Mouse (Mus musculus) liver, adult 2 months (tissue): ENCODE results near the gene Spg7. TPM values are rescaled to one million over a fixed set of nuclear protein-coding genes. Genes with fewer than 3 reads are reported as not detected.

ENCODE experiments used
- DNase-seq: peaks from one replicate; pipeline ENCODE4 v3.0.0-alpha.2; 2011; ENCODE audit warnings: low read depth, low spot score; ENCODE audit errors: extremely low read depth
- H3K27ac ChIP-seq: fragments of 200-500 bp; replicated peaks from 2 replicates; pipeline ENCODE4 v1.5.1; 2012; ENCODE audit warnings: low read depth, mild to moderate bottlenecking, control low read depth, inconsistent platforms, low read length; ENCODE audit not compliant: insufficient read depth
- H3K27me3 ChIP-seq: fragments of 200-500 bp; 2 replicates; pipeline ENCODE4 v1.6.1; 2012; ENCODE audit warnings: mild to moderate bottlenecking, moderate library complexity, low read length, inconsistent platforms; ENCODE audit not compliant: control insufficient read depth, insufficient read depth
- H3K36me3 ChIP-seq: fragments of 200-500 bp; 2 replicates; pipeline ENCODE4 v1.6.1; 2012; ENCODE audit warnings: low read length, inconsistent platforms; ENCODE audit not compliant: control insufficient read depth, insufficient read depth
- H3K4me1 ChIP-seq: fragments of 200-500 bp; 2 replicates; pipeline ENCODE4 v1.6.1; 2011; ENCODE audit warnings: low read length; ENCODE audit not compliant: control insufficient read depth, insufficient read depth
- H3K4me3 ChIP-seq: fragments of 200-500 bp; 2 replicates; pipeline ENCODE4 v1.5.1; 2011; ENCODE audit warnings: low read depth, mild to moderate bottlenecking, control low read depth, low read length, moderate library complexity; ENCODE audit not compliant: insufficient read depth
- H3K79me2 ChIP-seq: fragments of 200-500 bp; 2 replicates; pipeline ENCODE4 v1.6.1; 2012; ENCODE audit warnings: inconsistent platforms, mild to moderate bottlenecking, low read length, moderate library complexity; ENCODE audit not compliant: control insufficient read depth, insufficient read depth
- H3K9ac ChIP-seq: fragments of 200-500 bp; 2 replicates; pipeline ENCODE4 v1.6.1; 2012; ENCODE audit warnings: low read depth, mild to moderate bottlenecking, control low read depth, inconsistent platforms, low read length
- CTCF ChIP-seq: fragments of 200-500 bp; IDR thresholded peaks from 2 replicates; pipeline ENCODE4 v1.5.1; 2011; ENCODE audit warnings: low read depth, low read length, control low read depth
- POLR2A ChIP-seq: fragments of 200-500 bp; IDR thresholded peaks from 2 replicates; pipeline ENCODE4 v1.6.1; 2011; ENCODE audit warnings: low read length, control low read depth; ENCODE audit not compliant: insufficient read depth; ENCODE audit errors: extremely low read depth
- WGBS: fragments of 180-500 bp; shearing (Covaris S2); methylation state at CpG from one replicate; pipeline ENCODE4 v1.1.7; 2018; 5-methylcytosine and 5-hydroxymethylcytosine counted together
- polyA plus RNA-seq: library from polyadenylated mRNA; depleted of rRNA; stranded (reverse); fragments of >200 nt; gene quantifications from 2 replicates; pipeline ENCODE4 v1.2.3, GENCODE M21; 2012
- total RNA-seq: library from RNA; depleted of rRNA; stranded (reverse); fragments of >200 nt; gene quantifications from 2 replicates; pipeline ENCODE4 v1.2.3, GENCODE M21; 2014

The Spg7 gene
- total and polyA plus RNA-seq, 2 experiments: 27.4 to 62.4 TPM

DNA sequence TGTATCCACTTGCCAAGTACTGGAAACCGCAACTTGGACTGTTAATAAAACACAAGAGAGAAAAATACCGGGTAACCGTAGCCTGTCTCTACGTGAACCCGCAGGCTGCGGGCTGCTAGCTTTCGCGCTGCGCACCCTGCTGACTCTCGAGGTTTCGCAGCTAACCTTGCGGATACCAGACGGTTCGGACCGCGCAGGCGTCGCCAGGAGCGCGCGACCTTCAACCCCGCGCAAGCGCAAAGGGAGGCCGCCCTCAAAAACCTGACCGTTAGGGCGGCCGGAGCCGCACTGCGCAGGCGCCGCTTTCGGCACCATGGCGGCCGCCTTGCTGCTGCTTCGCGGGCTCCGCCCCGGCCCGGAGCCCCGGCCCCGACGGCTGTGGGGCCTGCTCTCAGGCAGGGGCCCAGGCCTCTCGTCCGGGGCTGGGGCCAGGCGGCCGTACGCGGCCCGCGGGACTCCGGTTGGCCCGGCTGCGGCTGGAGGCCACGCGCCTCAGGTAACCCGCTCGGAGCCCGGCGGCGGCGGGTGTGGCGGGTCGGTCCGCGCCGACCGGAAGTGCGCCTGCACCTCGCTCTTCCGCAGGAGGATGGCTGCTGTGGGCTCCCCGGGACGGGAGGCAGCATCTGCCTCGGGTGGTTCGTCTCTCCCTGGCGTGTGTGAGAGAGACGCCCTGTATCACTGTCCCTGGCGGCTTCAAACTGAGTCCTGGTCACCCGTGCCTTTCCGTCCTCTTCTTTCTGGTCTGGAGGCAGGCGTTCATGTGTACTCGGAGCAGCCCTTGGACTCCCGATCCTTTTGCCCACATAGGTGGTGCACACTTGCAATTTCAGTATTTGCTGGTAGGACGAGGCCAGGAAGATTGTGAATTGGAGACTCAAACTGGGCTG, 2.7 kb downstream of the Spg7 start:
- Histone ChIP-seq H3K4me3 (peak overlapping the region; percentile 93), H3K27me3 (no peaks in the 10 kb centered on the region), H3K27ac (peak overlapping the region; percentile 88), H3K4me1 (peaks cover 13% of the 10 kb centered on the region), H3K79me2 (peaks cover 8% of the 10 kb centered on the region; the same call in 1 of the 2 replicates), H3K36me3 (no peaks in the 10 kb centered on the region), H3K9ac (peak overlapping the region; percentile 87)
- WGBS: under 1% methylated on average over 84 of the region's 84 CpGs
- peak; percentile 87 for TF ChIP-seq POLR2A
- TF ChIP-seq CTCF: peak; percentile 58
- DNase-seq: peak; percentile 85

DNA sequence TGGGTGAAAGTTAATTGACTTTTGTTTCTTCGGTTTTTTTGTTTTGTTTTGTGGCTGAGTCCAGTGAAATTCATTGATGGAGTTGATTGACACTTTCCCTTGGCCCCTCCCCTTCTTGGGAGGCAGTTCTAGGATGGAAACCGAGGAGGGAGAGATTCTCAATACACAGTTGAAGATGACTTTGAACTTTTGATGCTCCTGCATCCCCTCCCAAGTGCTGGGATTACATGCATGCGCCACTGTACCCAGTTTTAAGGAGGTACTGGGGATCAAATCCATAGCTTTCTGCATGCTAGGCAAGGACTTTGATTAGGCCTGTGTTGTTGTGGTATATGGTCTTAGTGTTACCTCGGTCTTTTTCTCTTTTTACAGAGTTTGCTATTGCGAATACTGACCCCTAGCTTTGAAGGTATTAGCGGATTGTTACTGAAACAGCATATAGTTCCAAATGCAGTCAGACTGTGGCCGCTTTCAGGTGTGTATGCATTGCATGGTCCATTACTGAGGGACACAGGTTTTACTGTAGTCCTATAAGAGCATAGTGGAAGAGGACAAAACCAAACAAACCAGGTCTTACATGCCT, 3.5 kb downstream of the Spg7 start:
- TF ChIP-seq CTCF (no peak), POLR2A (no peak)
- no peaks in the 10 kb centered on the region for H3K27me3 ChIP-seq
- 0 out of 2 replicates have a peak, but pooled peaks cover 2% of the 10 kb centered on the region for H3K36me3 ChIP-seq
- H3K4me1 ChIP-seq: peaks cover 13% of the 10 kb centered on the region
- peak overlapping the region; percentile 87 for H3K9ac ChIP-seq
- DNase-seq: no peak
- H3K4me3 ChIP-seq: peak overlapping the region; percentile 93
- H3K27ac ChIP-seq: peak overlapping the region; percentile 77
- peaks cover 8% of the 10 kb centered on the region; the same call in 1 of the 2 replicates for H3K79me2 ChIP-seq
- WGBS: 36% methylated on average over 7 of the region's 7 CpGs

DNA sequence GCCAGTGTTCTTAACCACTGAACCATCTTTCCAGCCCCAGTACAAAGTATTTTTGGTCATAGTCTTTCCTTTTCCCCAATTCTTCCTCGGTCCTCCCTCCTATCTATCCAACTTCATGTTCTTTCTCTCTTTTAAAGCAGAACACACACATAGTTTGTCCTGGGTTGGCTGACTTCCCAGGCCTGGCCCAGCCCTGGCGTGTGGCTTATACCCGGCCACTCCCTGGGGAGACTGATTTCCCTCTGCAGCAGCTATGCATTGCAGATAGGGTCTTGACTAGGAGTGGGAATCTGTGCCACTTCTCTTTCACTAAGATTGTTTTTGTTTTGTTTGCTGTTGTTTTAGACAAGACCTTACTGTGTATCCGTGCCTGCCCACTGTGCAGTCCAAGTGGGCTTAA, 8.4 kb downstream of the Spg7 start:
- WGBS: 57% methylated on average over 4 of the region's 4 CpGs
- Histone ChIP-seq H3K36me3 (peaks cover 5% of the 10 kb centered on the region; the same call in 1 of the 2 replicates), H3K79me2 (peaks cover 6% of the 10 kb centered on the region; the same call in 1 of the 2 replicates), H3K9ac (no peak overlapping the region), H3K27ac (no peak overlapping the region), H3K4me3 (no peak overlapping the region), H3K4me1 (peaks cover 4% of the 10 kb centered on the region; the same call in 1 of the 2 replicates), H3K27me3 (no peaks in the 10 kb centered on the region)
- TF ChIP-seq CTCF: no peak
- no peak for TF ChIP-seq POLR2A
- DNase-seq: no peak

DNA sequence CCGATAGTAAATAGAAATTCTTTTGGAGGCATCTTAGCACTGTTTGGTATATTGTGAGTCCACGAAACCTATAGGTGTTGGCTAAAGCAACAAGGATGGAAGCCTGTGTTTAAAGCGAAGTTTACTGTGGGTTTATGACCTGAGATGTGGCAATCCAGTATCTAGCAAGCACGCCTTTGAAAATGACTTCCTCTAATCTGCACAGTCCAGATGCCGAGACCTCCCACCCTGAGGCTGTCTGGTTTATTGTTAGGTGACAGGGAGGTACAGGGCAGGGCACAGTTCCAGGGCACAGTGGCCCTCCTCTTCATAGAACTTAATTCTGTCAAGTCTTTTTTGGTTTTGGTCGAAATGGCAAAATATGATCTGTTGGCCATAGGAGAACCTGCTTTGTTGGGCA, 14.5 kb downstream of the Spg7 start:
- Histone ChIP-seq H3K4me1 (no peaks in the 10 kb centered on the region), H3K36me3 (peaks cover 18% of the 10 kb centered on the region), H3K9ac (no peak overlapping the region), H3K4me3 (no peak overlapping the region), H3K27me3 (no peaks in the 10 kb centered on the region), H3K79me2 (no peaks in the 10 kb centered on the region), H3K27ac (no peak overlapping the region)
- 94% methylated on average over 6 of the region's 6 CpGs for WGBS
- DNase-seq: no peak
- TF ChIP-seq CTCF: no peak
- no peak for TF ChIP-seq POLR2A

DNA sequence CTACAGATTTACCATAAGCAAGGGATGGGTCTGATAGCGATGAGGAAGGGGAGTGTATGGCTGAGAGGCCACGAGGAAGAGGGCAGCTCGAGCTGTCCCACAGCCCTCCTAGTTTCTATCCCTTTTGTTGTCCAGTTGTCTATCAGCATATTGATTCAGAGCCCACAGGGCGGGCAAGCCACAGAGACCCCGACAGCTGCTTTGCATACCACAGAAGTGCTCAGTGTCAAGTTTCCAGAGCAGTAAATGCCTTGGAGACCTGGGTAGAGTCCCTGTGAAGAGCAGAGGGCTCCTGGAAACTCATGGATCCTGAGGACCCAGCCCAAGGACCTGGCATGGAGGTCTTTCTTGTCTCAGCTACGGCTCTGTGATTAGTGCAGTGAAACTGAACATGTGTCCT, 20.3 kb downstream of the Spg7 start:
- 94% methylated on average over 6 of the region's 6 CpGs for WGBS
- Histone ChIP-seq H3K4me1 (no peaks in the 10 kb centered on the region), H3K79me2 (no peaks in the 10 kb centered on the region), H3K9ac (no peak overlapping the region), H3K27me3 (no peaks in the 10 kb centered on the region), H3K27ac (no peak overlapping the region), H3K4me3 (no peak overlapping the region), H3K36me3 (peaks cover 18% of the 10 kb centered on the region; the same call in 1 of the 2 replicates)
- DNase-seq: no peak
- TF ChIP-seq POLR2A (no peak), CTCF (no peak)

DNA sequence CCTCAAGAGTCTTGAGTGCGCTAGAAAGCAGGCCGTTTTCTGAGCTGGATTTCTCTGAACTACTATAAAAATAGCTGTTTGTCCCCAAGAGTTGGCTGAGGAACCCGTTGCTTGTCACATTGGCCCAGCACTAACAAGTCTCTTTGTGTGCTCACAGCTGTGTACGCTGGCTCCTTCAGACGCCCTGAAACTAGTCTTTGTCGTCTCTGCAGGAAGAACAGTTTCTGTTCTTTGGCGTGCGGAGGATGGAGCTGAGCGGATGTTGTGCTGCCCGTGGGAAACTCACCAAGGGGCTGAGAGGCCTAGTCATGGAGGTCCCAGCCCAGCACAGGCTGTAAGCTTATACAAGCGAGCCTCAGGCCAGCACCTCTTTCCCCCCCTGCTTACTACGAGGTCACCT, 20.9 kb downstream of the Spg7 start:
- H3K27ac ChIP-seq: no peak overlapping the region
- peaks cover 15% of the 10 kb centered on the region; the same call in 1 of the 2 replicates for H3K36me3 ChIP-seq
- no peaks in the 10 kb centered on the region for H3K27me3 ChIP-seq
- 93% methylated on average over 12 of the region's 12 CpGs for WGBS
- H3K79me2 ChIP-seq: no peaks in the 10 kb centered on the region
- no peak overlapping the region for H3K4me3 ChIP-seq
- no peak for DNase-seq
- no peaks in the 10 kb centered on the region for H3K4me1 ChIP-seq
- H3K9ac ChIP-seq: no peak overlapping the region
- TF ChIP-seq CTCF (no peak), POLR2A (no peak)
